Mouse (Mus musculus): ENCODE measurements around the gene Akr1c13. TPM values are rescaled to one million over a fixed set of nuclear protein-coding genes. Genes with fewer than 3 reads are reported as not detected.
"Not testable (repeated sequence)": the region's sequence is repeated elsewhere in the genome, so short reads cannot be mapped to it uniquely, and the experiment has no call there.

Akr1c13 gene
- polyA plus RNA-seq, 1 experiment = 12.2 TPM

DNA sequence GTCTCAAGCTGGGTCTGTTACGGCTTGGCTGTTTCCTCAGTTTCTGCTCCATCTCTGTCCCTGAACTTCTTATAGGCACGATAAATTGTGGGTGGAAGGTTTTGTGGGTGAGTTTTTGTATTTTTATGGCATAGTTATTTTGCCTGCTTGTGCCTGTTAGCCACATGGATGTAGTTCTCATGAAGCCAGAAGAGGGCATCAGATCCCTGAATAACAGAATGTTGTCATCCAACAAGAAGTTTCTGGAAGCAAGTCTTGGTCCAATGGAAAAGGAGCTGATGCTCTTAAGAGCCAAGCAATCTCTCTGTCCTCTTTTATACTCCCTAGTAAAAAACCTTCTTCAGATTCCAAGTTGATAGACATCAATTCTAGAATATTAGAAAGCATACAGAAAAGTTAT is 2.8 kb upstream of the Akr1c13 start:
- H3K27me3 ChIP-seq (ENCODE audit: control insufficient read depth, insufficient read depth, insufficient read length) = no peaks in the 10 kb centered on the region
- H3ac ChIP-seq (ENCODE audit: control insufficient read depth, insufficient read length) = no peak overlapping the region
- no peak overlapping the region for H3K4me2 ChIP-seq (ENCODE audit: low read depth)
- H3K79me2 ChIP-seq (ENCODE audit: control insufficient read depth, insufficient read depth) = no peaks in the 10 kb centered on the region
- TF ChIP-seq SRF (IDR thresholded peaks at IDR 0.05; ENCODE audit: control insufficient read depth, insufficient read length, low read depth) = no peak
- TF ChIP-seq TCF12 (IDR thresholded peaks at IDR 0.05; ENCODE audit: insufficient read depth, poor library complexity, severe bottlenecking) = no peak
- no peak for TF ChIP-seq MAX (IDR thresholded peaks at IDR 0.05; ENCODE audit: low read depth)
- TF ChIP-seq MYOD1 (IDR thresholded peaks at IDR 0.05; ENCODE audit: control insufficient read depth in 1 of 3, insufficient read length in 2 of 3, low read depth in 2 of 3) = no peak
- no peak for TF ChIP-seq E2F4 (IDR thresholded peaks at IDR 0.05; ENCODE audit: insufficient read depth)
- TF ChIP-seq REST (IDR thresholded peaks at IDR 0.05; ENCODE audit: insufficient read depth, insufficient read length) = no peak
- no peak for TF ChIP-seq POLR2AphosphoS2 (IDR thresholded peaks at IDR 0.05; ENCODE audit: insufficient read length, low read depth)
- TF ChIP-seq MYOG (IDR thresholded peaks at IDR 0.05; ENCODE audit: control insufficient read depth in 1 of 3, insufficient read depth in 1 of 3, insufficient read length in 2 of 3, low read depth in 2 of 3) = no peak
- no peak for TF ChIP-seq USF1 (IDR thresholded peaks at IDR 0.05; ENCODE audit: low read depth)
- no peak overlapping the region for H3K4me3 ChIP-seq
- H3K36me3 ChIP-seq (ENCODE audit: control insufficient read depth, insufficient read depth) = no peaks in the 10 kb centered on the region

DNA sequence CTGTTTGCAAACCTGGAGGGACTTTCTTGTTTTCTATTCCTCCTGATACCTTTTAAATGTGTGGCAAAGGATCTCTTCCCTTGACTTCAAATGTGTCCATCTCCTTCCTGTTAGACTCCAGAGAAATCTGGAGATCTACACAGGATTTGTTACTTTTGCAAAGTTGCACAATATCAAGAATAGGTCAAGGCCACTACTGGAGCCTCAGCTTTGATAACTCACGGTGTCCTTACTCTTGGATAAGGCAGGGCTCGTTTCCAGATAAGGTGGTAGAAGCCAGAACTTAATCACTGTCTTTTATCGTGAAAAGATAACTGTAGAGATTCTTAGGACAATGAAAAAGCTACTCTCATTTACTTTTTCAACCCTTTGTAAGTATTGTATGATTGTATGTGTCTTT is 1.6 kb downstream of the Akr1c13 start:
- Histone ChIP-seq H3K36me3 (ENCODE audit: control insufficient read depth, insufficient read depth) (no peaks in the 10 kb centered on the region), H3K79me2 (ENCODE audit: control insufficient read depth, insufficient read depth) (no peaks in the 10 kb centered on the region), H3K4me2 (ENCODE audit: low read depth) (no peak overlapping the region), H3ac (ENCODE audit: control insufficient read depth, insufficient read length) (no peak overlapping the region), H3K4me3 (no peak overlapping the region), H3K27me3 (ENCODE audit: control insufficient read depth, insufficient read depth, insufficient read length) (no peaks in the 10 kb centered on the region)
- TF ChIP-seq CEBPB (IDR thresholded peaks at IDR 0.05; ENCODE audit: insufficient read depth, poor library complexity, severe bottlenecking) = no peak
- no peak for TF ChIP-seq E2F4 (IDR thresholded peaks at IDR 0.05; ENCODE audit: insufficient read depth)
- no peak for TF ChIP-seq SRF (IDR thresholded peaks at IDR 0.05; ENCODE audit: control insufficient read depth, insufficient read length, low read depth)
- no peak for TF ChIP-seq MYOG (IDR thresholded peaks at IDR 0.05; ENCODE audit: control insufficient read depth in 1 of 3, insufficient read depth in 1 of 3, insufficient read length in 2 of 3, low read depth in 2 of 3)
- TF ChIP-seq POLR2AphosphoS2 (IDR thresholded peaks at IDR 0.05; ENCODE audit: insufficient read length, low read depth) = no peak
- no peak for TF ChIP-seq MYOD1 (IDR thresholded peaks at IDR 0.05; ENCODE audit: control insufficient read depth in 1 of 3, insufficient read length in 2 of 3, low read depth in 2 of 3)
- TF ChIP-seq POLR2A (IDR thresholded peaks at IDR 0.05; ENCODE audit: insufficient read length, low read depth) = no peak
- no peak for TF ChIP-seq TCF3 (IDR thresholded peaks at IDR 0.05; ENCODE audit: insufficient read length, low read depth)
- TF ChIP-seq REST (IDR thresholded peaks at IDR 0.05; ENCODE audit: insufficient read depth, insufficient read length) = no peak

DNA sequence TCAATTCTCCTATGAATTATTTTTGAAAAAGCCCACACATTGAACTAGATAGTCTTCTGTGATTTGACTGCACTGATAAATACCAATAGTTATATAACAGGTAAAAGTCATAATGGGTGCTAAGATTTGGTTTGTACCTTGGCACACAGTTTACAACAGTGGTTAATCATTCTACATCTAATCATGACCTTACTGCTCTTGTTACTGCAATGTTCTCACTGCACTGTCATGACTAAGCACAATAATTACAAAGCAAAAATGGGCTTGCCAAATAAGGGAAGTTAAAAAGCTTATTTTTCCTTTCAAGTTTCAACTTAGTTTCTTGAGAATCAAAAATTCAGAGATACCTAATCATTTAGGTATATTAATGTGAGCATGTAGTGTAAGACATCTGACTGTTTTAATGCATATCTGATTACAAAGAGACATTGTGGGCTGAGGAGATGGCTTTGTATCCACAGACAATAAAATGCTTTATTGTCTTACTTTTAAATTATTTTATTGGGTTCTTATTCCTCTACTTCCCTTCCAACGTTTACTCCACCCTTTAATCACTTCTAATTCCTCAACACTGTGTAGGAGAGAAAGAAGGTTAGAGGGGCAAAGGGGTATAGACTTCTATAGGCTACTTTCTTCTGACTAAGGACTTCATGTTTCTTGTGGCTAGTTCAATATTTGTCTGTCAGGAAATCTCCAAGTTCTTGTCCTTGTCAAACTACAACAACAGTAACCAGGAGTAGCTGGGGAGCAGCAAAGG is 15.4 kb downstream of the Akr1c13 start:
- H3K79me2 ChIP-seq (ENCODE audit: control insufficient read depth, insufficient read depth) = no peaks in the 10 kb centered on the region
- H3K4me3 ChIP-seq = no peak overlapping the region
- H3K27me3 ChIP-seq (ENCODE audit: control insufficient read depth, insufficient read depth, insufficient read length) = no peaks in the 10 kb centered on the region
- TF ChIP-seq E2F4 (IDR thresholded peaks at IDR 0.05; ENCODE audit: insufficient read depth) = no peak
- TF ChIP-seq MAX (IDR thresholded peaks at IDR 0.05; ENCODE audit: low read depth) = no peak
- no peak for TF ChIP-seq REST (IDR thresholded peaks at IDR 0.05; ENCODE audit: insufficient read depth, insufficient read length)
- no peak for TF ChIP-seq CEBPB (IDR thresholded peaks at IDR 0.05; ENCODE audit: insufficient read depth, poor library complexity, severe bottlenecking)
- TF ChIP-seq MYOD1 (IDR thresholded peaks at IDR 0.05; ENCODE audit: control insufficient read depth in 1 of 3, insufficient read length in 2 of 3, low read depth in 2 of 3) = no peak
- TF ChIP-seq SRF (IDR thresholded peaks at IDR 0.05; ENCODE audit: control insufficient read depth, insufficient read length, low read depth) = no peak
- no peak for TF ChIP-seq POLR2A (IDR thresholded peaks at IDR 0.05; ENCODE audit: insufficient read length, low read depth)
- no peak for TF ChIP-seq POLR2AphosphoS2 (IDR thresholded peaks at IDR 0.05; ENCODE audit: insufficient read length, low read depth)
- no peak for TF ChIP-seq MYOG (IDR thresholded peaks at IDR 0.05; ENCODE audit: control insufficient read depth in 1 of 3, insufficient read depth in 1 of 3, insufficient read length in 2 of 3, low read depth in 2 of 3)
- no peak for TF ChIP-seq TCF3 (IDR thresholded peaks at IDR 0.05; ENCODE audit: insufficient read length, low read depth)
- H3K36me3 ChIP-seq (ENCODE audit: control insufficient read depth, insufficient read depth) = no peaks in the 10 kb centered on the region
- no peak overlapping the region for H3ac ChIP-seq (ENCODE audit: control insufficient read depth, insufficient read length)
- H3K4me2 ChIP-seq (ENCODE audit: low read depth) = no peak overlapping the region

DNA sequence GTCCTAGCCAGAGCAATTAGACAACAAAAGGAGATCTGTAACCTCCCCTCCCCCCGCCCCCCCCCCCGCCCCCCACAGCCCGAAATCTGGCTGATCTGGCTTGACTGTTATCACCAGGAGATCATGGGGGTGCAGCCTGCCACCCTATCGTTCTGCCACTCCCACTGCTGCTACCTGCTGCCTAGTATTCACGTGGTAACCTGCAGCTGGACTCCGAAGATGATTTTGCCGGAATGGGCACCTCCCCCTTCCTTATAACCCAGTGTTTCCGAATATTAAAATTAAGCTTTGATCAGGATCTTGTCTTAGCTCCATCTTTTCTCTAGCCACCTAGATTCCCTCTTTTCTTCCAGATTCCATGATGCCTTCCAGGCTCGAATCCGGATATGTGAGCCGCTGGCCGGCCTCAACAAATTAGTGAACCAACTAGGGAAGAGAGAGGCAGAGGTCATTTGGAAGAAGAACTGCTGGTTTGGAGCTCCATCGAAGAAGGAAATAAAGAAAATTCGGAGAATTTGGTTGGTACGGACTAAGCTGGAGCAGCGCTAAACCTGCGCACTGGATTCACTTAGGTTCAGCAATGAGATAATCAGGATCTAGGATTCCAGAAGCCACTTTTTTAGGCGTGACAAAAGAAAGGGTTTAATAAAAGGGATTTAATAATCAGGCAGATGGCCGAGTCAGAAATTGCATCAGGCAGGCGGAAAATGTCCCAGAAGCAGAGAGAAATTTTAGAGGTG is 20.8 kb downstream of the Akr1c13 start:
- H3ac ChIP-seq (ENCODE audit: control insufficient read depth, insufficient read length) = no peak overlapping the region
- no peaks in the 10 kb centered on the region for H3K27me3 ChIP-seq (ENCODE audit: control insufficient read depth, insufficient read depth, insufficient read length)
- no peak overlapping the region for H3K4me2 ChIP-seq (ENCODE audit: low read depth)
- no peak overlapping the region for H3K4me3 ChIP-seq
- H3K36me3 ChIP-seq (ENCODE audit: control insufficient read depth, insufficient read depth) = no peaks in the 10 kb centered on the region
- no peaks in the 10 kb centered on the region for H3K79me2 ChIP-seq (ENCODE audit: control insufficient read depth, insufficient read depth)
- TF ChIP-seq CEBPB (IDR thresholded peaks at IDR 0.05; ENCODE audit: insufficient read depth, poor library complexity, severe bottlenecking) (no peak), TCF12 (IDR thresholded peaks at IDR 0.05; ENCODE audit: insufficient read depth, poor library complexity, severe bottlenecking) (no peak), REST (IDR thresholded peaks at IDR 0.05; ENCODE audit: insufficient read depth, insufficient read length) (no peak)

DNA sequence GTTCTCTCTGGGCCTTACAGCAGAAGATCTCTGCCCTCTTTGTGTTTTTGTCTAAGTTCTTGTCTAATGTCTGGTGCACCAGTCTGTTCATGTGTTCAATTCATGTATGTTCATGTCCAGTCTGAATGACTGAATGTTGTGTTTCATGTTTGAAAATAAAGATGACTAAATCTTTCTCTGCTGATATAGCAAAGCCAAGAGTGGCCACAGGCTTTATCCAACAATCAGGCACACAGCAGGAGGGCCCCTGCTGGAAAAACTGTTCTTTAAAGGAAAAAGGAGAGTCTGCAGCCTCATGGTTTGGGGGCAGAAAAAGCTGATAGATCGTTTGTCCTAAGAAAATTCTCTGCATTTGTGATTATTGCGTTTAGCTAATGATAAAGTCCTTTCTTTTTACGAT is 21.4 kb downstream of the Akr1c13 start:
- no peak overlapping the region for H3K4me3 ChIP-seq
- no peaks in the 10 kb centered on the region for H3K27me3 ChIP-seq (ENCODE audit: control insufficient read depth, insufficient read depth, insufficient read length)
- TF ChIP-seq E2F4 (IDR thresholded peaks at IDR 0.05; ENCODE audit: insufficient read depth) (no peak), TCF3 (IDR thresholded peaks at IDR 0.05; ENCODE audit: insufficient read length, low read depth) (no peak), TCF12 (IDR thresholded peaks at IDR 0.05; ENCODE audit: insufficient read depth, poor library complexity, severe bottlenecking) (no peak), REST (IDR thresholded peaks at IDR 0.05; ENCODE audit: insufficient read depth, insufficient read length) (no peak), MYOG (IDR thresholded peaks at IDR 0.05; ENCODE audit: control insufficient read depth in 1 of 3, insufficient read depth in 1 of 3, insufficient read length in 2 of 3, low read depth in 2 of 3) (no peak), USF1 (IDR thresholded peaks at IDR 0.05; ENCODE audit: low read depth) (no peak), CEBPB (IDR thresholded peaks at IDR 0.05; ENCODE audit: insufficient read depth, poor library complexity, severe bottlenecking) (no peak), SRF (IDR thresholded peaks at IDR 0.05; ENCODE audit: control insufficient read depth, insufficient read length, low read depth) (no peak), POLR2AphosphoS2 (IDR thresholded peaks at IDR 0.05; ENCODE audit: insufficient read length, low read depth) (no peak), MAX (IDR thresholded peaks at IDR 0.05; ENCODE audit: low read depth) (no peak), POLR2A (IDR thresholded peaks at IDR 0.05; ENCODE audit: insufficient read length, low read depth) (no peak), MYOD1 (IDR thresholded peaks at IDR 0.05; ENCODE audit: control insufficient read depth in 1 of 3, insufficient read length in 2 of 3, low read depth in 2 of 3) (no peak)
- H3ac ChIP-seq (ENCODE audit: control insufficient read depth, insufficient read length) = no peak overlapping the region
- no peaks in the 10 kb centered on the region for H3K36me3 ChIP-seq (ENCODE audit: control insufficient read depth, insufficient read depth)
- H3K79me2 ChIP-seq (ENCODE audit: control insufficient read depth, insufficient read depth) = no peaks in the 10 kb centered on the region
- H3K4me2 ChIP-seq (ENCODE audit: low read depth) = no peak overlapping the region

DNA sequence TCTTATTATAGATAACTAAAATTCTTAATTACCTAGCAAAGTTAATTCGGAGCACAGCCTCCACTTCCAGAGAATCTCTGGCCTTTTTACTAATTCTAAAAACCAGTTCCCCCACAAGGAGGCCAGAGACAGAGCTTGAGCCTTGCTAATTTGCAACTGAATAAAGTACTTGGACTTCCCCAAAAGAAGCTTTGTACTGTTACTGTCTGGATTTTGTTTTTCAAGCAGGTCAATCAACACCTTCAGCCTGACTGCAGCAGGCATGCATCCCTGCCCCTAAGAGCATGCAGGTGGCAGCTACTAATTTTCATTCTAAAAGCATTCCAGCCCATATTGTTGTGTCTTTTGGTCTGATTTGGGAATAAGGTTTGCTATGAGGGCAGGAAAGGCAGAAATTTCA is 24.5 kb downstream of the Akr1c13 start:
- not testable (repeated sequence) for H3ac ChIP-seq (ENCODE audit: control insufficient read depth, insufficient read length)

More for the DNA sequence above, 24.5 kb downstream of the Akr1c13 start:
- H3K36me3 ChIP-seq (ENCODE audit: control insufficient read depth, insufficient read depth); H3K4me3 ChIP-seq; H3K27me3 ChIP-seq (ENCODE audit: control insufficient read depth, insufficient read depth, insufficient read length); H3K4me2 ChIP-seq (ENCODE audit: low read depth); H3K79me2 ChIP-seq (ENCODE audit: control insufficient read depth, insufficient read depth): not testable (repeated sequence)

Measured in myocyte (in vitro differentiated cells).